Mouse (Mus musculus) C2C12 (cell line): ENCODE results near the gene Saysd1.

Source experiments
- CEBPB ChIP-seq: IDR thresholded peaks from one replicate; pipeline ENCODE4 v1.6.1; 2011; ENCODE audit warnings: low read depth, mild to moderate bottlenecking, control low read depth, moderate library complexity
- CTCF ChIP-seq: IDR thresholded peaks from one replicate; pipeline ENCODE4 v1.5.1; 2011; ENCODE audit not compliant: control insufficient read depth, insufficient read depth, insufficient read length
- MAX ChIP-seq: IDR thresholded peaks from one replicate; pipeline ENCODE4 v1.6.1; 2011; ENCODE audit warnings: mild to moderate bottlenecking, control low read depth
- MYOD1 ChIP-seq: IDR thresholded peaks from one replicate; pipeline ENCODE4 v1.6.1; 2011; ENCODE audit warnings: low read depth; ENCODE audit not compliant: control insufficient read depth, insufficient read length
- MYOG ChIP-seq: IDR thresholded peaks from one replicate; pipeline ENCODE4 v1.6.1; 2011; ENCODE audit not compliant: control insufficient read depth, insufficient read length; ENCODE audit errors: extremely low read depth

DNA sequence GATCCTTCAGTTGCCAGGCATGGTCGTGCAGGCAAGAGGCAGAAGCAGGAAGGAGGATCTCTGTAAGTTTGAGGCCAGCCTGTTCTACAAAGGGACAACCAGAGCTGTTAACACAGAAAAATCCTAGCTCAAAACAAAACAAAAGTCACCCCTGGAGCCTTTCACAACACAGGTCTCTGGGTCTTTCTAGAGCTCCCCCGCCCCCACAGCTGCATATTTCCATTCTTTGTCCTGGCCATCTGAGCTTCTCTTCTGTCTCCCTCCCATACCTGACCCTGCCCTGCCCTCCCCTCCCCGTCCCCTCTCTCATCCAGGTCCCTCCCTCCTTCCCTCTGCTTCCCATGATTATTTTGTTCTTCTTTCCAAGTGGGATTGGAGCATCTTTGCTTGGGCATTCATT lies 108.7 kb downstream of the Saysd1 start:
- TF ChIP-seq CEBPB = no peak
- TF ChIP-seq MYOD1 = no peak
- TF ChIP-seq CTCF = no peak
- no peak for TF ChIP-seq MAX
- TF ChIP-seq MYOG = no peak
